Mouse (Mus musculus): ENCODE measurements around the gene Ppih.

GRCm38 (mm10) chr4:119359196-119359971 lies 39.0 kb upstream of the Ppih start:
- no peak for TF ChIP-seq CHD2 (IDR thresholded peaks at IDR 0.05; ENCODE audit: low read depth, low read length)
- no peak for TF ChIP-seq ZNF384 (IDR thresholded peaks at IDR 0.05; ENCODE audit: low read depth, low read length)
